Mouse (Mus musculus): ENCODE results near the gene Wnt16. TPM values are rescaled to one million over a fixed set of nuclear protein-coding genes. Genes with fewer than 3 reads are reported as not detected.

The Wnt16 gene
- total RNA-seq, 2 experiments from 2014 or later, result 1.9 to 3.3 TPM

GRCm38 (mm10) chr6:22326289-22326688, 38.3 kb downstream of the Wnt16 start:
- no peak for DNase-seq

DNA sequence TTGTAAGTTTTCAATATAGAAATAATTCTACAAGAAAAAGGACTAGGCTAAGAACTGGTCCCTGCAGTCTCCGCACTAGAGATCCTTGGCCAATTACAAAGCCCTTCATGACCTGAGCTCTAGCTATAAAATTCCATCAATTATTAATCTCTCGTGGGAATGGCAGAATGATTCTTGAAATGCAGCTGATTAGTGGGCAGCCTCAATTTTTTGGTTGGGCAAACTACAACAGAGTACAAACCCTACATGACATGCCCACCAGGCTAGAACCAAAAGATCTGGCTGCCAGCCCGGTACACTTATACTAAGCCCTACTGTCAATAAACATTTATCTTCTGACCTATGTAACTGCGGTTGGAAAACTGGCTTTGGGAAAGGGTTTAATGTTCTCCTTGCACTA, 39.1 kb downstream of the Wnt16 start:
- no peak for DNase-seq

- DNase-seq, result no peak
These were observed 39.9 kb downstream of the Wnt16 start for GRCm38 (mm10) chr6:22327931-22328330.

DNA sequence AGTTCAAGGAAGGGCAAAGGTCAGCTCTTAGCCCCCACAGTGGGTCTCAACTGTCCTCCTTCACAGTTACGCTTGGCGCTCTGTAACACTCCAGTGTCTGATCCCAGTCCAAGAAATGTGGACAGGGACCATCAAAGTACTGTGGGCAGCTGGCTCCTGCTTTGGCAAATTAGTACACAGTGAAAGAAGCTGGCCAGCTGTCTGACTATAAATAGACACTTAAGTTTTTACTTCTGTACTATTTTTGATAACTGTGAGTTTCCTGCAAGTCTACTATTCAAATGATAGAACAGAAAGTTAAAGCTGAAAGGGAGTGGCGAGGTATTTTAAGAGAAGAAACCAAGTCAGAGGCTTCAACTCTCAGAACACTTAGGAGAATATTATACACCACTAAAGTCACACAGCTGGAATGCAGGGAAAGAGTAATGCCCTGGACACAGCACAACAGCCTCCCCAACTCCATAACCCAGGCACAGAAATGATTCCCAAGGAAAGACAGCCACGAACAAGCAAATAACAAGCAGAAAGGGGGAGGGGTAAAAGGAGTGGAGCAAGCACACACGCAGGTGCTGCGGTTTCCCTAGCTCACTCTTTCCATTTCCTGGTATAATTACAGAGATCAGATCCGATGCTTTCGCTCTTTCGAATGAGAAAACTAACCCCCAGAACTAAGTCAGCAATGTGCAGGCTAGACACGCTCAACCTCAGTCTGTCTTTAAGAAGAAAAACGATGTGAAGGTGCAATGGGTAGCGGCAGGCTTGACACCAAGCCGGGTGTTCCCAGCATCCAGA, 42.3 kb downstream of the Wnt16 start:
- no peak for DNase-seq

GRCm38 (mm10) chr6:22332548-22332947, 44.5 kb downstream of the Wnt16 start:
- DNase-seq, result no peak

- no peak for DNase-seq
These were observed 51.9 kb downstream of the Wnt16 start for GRCm38 (mm10) chr6:22339763-22340542.

DNA sequence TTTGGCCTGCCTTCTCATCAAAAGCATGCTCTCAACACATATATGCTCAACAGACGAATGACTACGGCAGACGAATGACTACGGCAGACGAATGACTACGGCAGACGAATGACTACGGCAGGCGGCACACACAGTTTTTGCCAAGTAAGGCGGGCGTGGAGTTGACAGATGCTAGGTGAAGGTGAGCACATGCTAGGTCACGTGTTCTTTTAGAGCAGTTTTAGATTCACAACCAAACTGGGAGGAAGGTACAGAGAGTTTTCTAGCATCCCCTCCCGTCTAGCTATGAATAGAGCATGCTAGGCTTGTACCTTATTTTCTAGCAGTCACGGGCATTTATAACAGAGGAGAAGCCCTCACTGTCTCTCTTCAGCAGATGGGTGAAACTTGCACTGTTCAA, 52.8 kb downstream of the Wnt16 start:
- DNase-seq, result no peak

DNA sequence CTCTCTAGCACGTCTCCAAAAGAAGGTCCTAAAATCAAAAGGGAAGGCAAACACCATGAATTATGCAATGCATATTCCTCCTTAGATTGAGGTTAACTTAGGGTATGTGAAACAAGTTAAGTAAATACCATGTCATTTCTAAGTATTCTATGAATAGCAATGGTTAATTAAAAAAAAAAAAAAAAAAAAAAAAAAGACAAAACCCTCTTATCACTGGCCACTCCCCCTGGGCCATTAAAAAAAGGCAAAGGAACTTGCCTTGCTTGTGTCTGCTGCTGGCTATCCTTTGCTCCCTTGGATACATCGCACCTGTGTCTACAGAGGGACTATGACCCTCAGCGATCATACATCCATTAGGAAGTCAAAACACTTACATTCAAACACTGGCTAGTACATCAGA, 55.3 kb downstream of the Wnt16 start:
- DNase-seq, result no peak

GRCm38 (mm10) chr6:22343706-22344105, 55.7 kb downstream of the Wnt16 start:
- no peak for DNase-seq

GRCm38 (mm10) chr6:22344443-22344842, 56.4 kb downstream of the Wnt16 start:
- no peak for DNase-seq

GRCm38 (mm10) chr6:22347132-22347902, 59.3 kb downstream of the Wnt16 start:
- DNase-seq, result no peak

Other genes starting within 250 kb of the Wnt16 start
- 10 to 100 TPM; 32.8 to 39.2 TPM for gene Fam3c, start 68.0 kb downstream of the Wnt16 start, total RNA-seq (2021)

All from gastrocnemius, postnatal 10 days (tissue).